Mouse (Mus musculus): ENCODE measurements around the gene Pld3.

Pld3 gene

DNA sequence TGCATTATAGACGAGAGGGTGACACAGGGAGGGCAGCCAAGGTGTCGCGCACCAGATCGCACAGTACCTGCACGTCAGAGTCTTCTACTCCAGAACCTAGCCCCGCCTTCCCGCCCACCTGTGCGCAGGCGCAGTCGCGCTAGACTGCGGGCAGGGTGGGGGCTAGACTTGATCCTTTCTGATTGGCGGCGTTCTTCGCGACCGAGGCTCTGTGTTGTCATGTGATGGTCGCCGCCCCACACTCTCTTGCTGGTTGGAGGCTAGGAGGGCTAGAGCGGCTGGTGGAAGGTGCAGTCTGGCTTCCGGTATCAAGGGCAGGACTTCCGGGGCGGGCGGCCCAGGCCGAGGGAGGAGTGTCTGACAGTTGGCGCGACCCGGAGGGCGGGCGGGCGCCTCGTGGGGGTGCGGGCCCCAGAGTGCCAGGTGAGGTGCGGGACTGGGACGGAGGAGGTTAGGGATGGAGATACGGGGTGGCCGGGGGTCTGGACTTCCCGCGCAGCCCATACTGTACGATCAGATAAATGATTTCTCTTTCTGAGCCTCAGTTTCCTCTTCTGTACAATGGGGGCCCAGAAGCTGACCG is at the start of gene Pld3, which contains the start of gene 2310022A10Rik:
Pld3 (minus strand) TSS at position 288 of the 583 bp plus-strand sequence.
2310022A10Rik (plus strand) TSS at position 303 of the 583 bp plus-strand sequence.
- DNase-seq (ENCODE audit: low spot score): peak; percentile 92

DNA sequence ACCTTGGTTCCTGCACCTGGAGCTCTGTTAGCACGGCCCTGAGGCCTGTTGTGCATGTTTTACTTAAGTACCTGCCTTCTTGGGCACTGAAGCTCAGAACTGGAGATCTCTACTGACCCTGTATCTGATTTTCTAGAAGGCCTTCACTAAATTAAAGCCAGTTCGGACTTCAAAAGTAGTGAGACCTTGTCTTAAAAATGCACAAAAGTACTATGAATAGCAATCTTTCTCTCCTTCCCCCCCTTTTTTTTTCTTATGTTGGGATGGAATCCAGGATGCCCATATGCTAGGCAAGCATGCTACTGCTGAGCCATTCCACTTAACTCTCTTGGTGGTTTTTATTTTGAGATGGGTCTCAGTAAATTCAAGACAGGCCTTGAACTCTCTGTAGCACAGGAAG is 49.1 kb upstream of the Pld3 start:
- DNase-seq (ENCODE audit: low spot score): no peak

DNA sequence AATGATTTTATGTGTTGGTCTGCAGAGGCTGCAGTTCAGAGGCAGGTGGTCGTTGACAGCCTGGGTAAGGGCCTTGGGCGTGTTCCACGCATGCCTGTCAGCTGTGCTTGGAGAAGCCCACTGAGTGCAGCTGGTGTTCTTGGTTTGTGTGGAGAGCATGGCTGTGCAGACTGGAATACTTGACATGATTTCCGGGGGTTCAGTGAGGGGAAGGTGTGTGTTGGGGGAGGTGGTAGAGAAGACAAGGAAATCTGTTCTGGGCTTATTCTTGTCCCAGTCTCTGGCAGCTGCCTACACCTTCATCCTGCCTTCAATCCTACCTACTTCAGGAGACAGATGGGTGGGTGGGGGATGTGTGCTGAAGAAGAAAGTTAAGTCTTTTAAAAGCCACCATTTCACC is 48.6 kb upstream of the Pld3 start:
- no peak for DNase-seq (ENCODE audit: low spot score)

DNA sequence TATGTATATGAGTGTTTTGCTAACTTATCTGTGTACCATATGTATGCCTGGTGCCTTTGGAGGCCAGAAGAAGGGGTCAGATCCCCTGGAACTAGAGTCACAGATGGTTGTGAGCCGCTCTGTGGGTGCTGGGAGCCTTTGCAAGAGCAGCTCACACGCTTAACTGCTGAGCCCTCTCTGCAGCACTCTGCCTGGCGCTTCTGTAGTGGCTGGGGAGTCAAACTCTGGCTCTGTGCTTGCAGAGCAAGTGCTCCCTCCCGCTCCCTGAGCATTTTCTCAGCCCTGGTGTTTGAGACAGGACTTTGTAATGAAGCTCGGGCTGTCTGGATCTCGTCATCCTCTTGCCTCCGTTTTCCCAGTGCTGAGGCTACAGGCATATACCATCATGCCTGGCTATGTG is 45.0 kb upstream of the Pld3 start:
- no peak for DNase-seq (ENCODE audit: low spot score)

DNA sequence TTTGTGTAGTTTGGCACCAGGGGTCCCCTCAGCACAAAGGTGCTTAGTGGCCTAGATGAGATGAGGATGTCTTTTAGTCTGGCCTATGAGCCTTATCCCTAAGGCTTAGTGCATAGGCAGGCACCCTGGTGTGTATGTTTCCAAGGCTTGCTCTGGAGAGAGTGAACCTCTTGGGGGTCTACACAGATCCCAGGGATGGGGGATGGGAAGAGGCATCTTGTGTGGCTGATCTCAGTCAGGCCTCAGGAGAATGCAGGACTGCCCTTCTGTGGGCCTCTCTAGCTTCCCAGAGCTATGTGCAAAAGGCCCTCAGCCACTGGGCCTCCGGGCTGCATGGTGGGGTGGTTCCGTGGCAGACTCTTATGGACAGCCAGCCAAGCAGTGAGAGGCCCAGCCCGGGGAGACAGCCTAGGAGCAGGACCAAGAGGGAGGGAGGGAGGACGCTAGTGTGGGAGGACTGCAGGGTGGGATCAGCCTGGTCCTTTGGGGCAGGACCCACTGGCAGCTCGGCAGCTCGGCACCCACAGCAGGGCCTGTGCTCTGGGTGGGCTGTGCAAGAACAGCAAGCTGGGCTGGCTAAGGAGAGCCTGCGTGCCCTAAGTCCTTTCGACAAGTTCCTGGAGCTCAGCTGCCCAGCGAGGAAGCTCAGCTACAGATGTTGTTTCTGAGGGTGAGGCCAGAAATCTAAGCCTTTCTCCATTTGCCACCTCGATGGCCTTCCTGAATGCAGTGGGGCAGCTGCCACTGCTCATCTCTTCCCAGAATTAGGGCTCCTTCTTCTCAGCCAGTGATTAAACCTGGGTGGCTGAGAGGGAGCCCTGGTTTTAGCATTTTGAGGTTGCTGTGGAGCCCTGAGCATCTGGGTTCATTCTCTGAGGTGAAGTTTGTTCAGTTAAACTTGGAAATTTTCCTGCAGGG is 43.8 kb upstream of the Pld3 start:
- DNase-seq (ENCODE audit: low spot score): peak; percentile 42

DNA sequence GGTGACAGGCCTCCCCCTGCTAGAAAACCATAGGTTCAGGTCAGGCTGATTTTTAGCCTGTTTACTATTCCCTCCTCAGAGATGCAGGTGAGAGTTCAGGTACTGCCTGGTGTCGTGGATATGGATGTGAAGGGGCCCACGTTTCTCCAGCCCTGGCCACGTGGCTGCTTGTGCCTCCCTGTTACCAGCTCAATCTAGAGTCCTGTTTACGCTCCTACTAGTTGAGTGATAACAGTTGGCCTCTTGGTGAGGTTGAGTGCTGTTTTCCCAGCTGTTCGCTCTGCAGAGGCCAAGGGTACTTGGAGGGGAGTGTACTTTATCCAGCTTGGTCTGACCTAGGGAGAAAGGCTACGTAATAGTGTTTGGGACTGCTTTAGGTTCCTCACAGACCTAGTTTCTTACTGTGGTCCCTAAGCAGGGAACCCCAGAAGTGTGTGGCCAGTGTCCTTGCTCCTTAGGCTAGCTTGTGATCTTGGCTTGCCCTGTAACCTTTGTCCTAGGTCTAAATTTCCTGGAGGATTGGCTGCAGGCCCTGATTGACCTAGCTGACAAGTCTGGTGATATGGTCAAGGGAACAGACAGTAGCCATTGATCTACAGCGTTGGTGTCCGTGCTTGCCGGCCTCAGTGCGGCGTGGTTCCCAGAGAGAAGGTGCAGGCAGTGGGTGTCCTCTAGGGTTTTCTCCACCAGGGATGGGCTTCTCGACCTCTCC is 40.1 kb upstream of the Pld3 start:
- no peak for DNase-seq (ENCODE audit: low spot score)

DNA sequence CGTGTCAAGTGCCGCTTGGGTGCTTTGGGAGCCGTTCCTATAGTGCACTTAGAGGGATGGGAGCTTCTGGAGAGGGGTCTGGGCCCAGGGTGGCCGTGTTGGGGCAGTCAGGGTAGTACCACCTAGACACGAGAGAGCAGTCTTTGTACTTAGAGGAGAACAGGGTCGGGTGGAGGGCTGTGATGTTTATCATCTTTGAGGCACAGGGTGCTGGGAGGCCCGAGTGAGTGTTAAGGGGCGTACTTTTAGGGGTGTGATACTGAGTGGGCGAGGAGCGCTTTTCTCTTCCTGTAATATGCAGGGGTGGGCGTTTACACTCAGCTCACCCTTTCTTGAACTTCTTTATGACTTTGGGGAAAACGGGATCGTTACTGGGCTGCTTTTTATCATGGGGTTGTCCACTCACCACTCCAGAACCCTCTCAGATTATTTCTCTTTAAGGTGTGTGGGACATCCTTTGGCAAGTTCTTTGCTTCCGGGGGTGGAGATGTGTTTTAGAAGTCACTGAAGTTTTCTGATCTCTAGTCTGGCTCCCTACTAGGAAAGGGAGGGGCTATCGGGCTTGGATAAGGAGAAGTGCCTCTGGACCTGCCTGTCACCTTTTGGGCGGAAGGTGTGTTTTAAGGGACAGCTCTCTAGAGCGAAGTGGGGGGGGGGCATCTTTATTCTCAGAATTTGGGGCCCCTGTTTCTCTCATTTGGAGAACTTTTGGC is 39.4 kb upstream of the Pld3 start:
- DNase-seq (ENCODE audit: low spot score): no peak

DNA sequence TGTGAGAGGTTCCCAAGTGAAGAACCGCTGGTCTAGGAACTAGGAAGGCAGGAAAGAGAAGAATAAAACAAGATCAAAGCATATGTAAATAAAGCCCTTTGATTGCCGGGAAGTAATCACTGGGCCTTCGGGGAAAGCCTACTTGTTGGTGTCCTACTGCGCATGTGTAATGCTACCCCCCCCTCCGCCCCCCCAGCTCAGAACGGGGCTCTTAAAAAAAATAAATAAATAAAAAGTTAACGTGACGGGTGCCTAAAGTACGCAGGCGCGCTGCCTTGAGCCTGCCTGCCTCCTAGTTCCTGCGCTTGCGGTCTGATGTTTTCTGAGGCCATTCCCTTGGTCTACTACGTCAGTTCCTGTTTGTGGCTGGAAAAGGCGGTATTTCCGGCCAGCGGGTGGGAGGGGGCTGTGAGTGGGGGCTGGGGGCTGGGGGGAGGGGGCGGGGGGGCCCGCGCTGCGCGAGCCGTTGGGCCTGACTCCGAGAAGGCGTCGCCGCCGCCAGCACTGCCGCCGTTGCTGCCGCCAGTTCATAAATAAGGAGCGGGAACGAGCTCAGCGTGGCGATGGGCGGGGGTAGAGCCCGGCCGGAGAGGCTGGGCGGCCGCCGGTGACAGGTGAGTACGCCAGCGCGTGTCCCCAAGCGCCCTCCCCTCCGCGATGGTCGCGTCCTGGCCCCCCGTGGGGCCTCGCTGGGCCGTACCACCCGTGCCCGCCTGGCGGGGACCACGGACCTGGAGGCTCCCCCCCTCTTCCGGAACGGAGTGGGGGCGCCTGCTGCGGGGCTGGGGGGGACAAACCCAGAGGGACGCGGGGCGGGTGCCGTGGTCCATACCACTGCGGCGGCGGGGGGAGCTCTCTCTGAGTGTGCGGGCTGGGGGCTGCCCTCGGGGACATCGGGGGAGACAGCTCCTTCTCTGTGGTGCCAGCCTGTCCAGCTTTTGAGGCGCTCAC is 38.5 kb upstream of the Pld3 start, which contains the start of gene Akt2:
Akt2 (plus strand) TSS at position 287 of the 951 bp plus-strand sequence.
- DNase-seq (ENCODE audit: low spot score): peak; percentile 85

DNA sequence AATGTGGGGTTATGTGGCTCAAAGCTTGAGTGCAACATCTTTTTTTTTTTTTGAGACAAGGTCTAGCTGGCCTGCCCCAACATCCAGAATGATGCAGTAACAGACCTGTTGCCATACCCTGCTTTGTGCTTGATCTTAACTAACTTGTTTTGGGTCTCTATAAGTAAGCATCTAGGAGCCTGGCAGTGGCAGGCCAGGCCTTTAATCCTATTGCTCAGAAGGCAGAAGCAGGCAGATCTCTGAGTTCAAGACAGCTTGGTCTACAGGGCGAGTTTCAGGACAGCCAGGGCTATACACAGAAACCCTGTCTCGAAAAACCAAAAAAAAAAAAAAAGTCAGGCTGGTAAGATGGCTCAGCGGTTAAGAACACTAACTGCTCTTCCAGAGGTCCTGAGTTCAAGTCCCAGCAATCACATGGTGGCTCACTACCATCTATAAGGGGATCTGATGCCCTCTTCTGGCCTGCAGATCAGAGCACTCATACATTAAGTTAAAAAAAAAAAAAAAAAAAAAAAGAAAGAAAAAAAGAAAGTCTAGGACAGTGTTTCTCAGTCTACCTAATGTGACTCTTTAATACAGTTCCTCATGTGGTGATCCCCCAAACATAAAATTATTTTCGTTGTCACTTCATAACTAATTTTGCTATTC is 37.7 kb upstream of the Pld3 start:
- DNase-seq (ENCODE audit: low spot score): no peak

DNA sequence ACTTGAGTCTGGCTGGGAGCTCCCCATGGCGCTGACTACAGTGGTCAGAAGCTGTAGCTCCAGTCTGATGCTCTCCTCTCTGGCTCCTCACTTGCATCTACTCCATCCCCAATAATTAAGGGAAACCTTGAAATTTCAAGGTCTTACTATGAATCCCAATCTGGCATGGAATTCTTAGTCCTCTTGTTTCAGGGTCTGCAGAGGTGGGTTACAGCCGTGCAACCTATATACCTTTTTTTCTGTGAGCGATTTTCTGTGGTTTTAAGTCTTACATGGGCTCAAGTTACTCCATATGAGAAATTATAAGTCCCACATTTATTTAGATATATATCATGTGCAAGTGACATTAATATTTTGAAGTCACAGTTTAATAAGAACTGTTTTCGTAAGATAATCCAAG is 37.1 kb upstream of the Pld3 start:
- DNase-seq (ENCODE audit: low spot score): no peak

DNA sequence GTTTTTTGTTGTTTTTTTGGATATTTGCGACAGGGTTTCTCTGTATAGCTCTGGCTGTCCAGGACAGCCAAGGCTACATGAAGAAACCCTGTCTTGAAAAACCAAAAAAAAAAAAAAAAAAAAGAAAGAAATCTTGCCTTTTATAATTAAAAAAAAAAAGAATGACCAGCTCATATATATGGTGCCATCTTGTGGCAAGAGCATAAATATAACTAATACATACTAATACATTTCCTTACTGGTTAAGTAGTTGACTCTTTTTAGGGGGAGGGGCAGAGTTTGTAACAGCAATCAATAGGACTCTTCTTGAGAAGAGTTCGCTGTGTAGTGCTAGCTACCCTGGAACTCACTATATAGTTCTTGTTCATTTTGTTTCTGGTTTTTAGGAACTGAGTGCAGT is 34.7 kb upstream of the Pld3 start:
- DNase-seq (ENCODE audit: low spot score): no peak

DNA sequence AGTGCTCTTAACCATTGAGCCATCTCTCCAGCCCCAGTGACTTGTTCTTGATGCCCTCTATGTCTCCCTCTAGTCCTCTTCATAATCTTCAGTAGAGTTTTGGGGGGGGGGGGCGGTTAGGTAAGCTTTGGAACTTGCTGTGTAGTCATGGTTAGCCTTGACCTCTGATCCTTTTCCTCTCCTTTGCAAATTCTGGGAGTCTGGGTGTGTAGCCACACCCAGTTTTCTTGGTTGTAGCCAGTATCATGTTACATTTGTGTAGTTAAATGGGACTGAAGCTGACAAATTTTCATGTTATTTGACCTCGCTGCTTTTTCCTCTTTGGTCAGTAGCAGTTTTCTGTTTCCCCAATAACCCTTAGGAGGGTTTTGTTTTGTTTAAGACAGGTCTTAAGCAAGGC is 33.8 kb upstream of the Pld3 start:
- DNase-seq (ENCODE audit: low spot score): no peak

DNA sequence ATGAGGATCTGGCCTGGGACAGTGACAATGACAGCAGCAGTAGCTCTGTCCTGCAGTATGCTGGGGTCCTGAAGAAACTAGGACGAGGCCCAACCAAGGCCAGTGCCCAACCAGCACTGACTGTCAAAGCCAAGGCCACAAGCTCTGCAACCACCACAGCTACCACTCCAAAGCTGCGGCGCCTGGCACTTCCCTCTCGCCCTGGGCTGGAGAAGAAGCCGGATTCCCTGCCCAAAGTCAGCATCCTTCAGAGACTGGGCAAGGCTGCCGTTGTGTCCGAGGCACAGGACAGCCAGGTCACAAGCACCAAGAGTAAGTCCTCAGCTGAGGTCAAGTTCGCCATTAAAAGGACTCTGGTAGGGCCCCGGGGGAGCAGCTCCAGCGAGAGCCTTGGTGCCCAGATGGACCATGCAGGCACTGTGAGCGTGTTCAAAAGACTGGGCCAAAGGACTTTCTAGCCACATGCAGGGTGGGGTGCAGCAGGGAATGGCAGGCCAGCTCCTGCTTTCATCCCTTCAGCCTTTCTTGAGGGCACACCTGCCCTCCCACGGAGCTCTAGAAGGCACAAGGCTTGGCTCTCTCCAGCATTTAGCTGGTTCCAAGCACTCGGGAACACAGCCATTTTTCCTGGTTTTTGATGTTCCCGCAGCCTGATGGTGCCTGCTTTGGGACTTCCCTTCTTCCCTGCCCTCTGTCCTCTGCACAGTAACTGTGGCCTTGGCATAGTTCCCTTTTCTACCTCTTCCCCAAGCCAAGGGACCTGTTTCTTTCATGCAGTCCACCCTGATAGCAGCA is 27.6 kb upstream of the Pld3 start:
- DNase-seq (ENCODE audit: low spot score): no peak

DNA sequence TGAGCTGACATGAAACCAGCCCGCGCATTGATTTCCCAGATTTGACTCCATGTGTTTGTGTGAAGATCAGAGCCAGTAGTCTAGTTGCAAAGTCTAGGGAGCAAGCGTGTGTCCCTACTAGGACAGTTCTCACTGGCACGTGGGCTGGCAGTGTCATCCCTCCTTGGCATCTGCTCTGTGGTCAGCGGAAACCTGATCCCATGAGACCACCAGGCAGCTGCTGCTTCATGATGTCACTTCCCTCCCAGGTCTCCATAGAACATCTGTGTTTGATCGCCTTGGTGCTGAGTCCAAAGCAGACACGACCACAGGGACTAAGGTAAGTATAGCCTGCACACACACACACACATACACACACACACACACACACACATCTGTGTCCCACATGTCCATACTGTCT is 25.4 kb upstream of the Pld3 start:
- DNase-seq (ENCODE audit: low spot score): no peak

DNA sequence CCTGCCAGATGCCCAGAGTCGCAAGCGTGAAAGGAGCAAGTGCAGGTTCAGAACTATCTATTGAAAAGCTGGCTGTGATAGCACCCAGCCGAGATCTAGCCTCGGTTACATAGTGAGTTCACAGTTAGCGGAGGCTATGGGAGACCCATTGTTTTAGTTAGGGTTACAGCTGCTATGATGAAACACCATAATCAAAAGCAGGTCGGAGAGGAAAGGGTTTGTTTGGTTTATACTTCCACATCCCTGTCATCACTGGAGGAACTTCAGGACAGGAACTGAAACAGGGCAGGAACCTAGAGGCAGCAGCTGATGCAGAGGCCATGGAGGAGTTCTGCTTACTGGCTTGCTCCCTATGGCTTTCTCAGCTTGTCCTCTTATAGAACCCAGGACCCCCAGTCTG is 24.6 kb upstream of the Pld3 start:
- DNase-seq (ENCODE audit: low spot score): no peak

DNA sequence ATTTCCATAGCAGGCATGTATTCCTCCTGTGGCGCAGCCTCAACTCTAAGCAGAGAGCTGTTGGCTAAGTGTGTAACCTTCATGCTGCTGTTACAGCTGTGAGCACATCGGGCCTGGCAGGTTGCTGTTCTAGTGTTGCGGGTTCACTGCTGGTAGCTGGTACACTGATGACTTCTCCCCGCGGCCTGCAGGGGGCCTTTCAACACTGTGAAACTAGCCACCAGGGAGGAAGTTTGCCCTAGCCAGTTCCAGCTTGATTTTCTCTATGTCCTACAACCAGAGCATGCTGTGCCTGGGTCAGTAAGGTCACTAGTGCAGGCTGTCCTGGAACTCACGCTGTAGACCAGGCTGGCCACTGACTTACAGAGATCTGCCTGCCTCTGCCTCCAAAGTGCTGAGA is 23.9 kb upstream of the Pld3 start:
- DNase-seq (ENCODE audit: low spot score): peak; percentile 36

DNA sequence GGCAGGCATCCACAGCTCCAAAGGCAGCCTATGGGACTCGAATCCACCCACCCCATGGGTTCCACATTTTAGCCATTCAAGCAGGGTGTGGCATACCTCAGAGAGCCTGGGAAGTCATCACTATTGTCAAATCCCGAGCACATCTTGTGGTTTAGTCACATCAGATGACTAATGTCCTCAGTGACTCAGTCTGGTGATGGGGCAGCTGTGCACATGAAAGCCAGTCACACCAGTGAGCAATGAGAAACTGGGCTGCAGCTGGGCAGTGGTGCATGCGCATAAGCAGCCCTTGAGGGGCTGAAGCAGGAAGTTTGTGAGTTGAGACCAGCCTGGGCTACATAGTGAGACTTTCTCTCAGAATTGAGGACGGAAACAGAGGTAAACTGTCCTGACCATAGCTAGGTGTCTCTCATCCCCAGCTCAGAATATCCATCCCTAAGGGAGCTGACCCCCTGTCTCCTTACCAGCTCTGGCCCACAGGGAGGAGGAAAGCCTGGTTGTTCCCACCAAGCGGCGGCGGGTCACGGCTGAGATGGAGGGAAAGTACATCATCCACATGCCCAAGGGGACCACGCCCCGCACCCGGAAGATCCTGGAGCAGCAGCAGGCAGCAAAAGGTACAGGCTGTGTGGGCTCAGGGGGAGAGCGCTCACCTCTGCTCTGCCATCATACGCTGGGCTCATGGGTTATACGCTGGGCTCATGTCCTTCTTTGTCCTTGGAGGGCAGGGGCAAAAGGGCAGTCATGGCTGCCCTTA is 21.3 kb upstream of the Pld3 start:
- DNase-seq (ENCODE audit: low spot score): no peak

DNA sequence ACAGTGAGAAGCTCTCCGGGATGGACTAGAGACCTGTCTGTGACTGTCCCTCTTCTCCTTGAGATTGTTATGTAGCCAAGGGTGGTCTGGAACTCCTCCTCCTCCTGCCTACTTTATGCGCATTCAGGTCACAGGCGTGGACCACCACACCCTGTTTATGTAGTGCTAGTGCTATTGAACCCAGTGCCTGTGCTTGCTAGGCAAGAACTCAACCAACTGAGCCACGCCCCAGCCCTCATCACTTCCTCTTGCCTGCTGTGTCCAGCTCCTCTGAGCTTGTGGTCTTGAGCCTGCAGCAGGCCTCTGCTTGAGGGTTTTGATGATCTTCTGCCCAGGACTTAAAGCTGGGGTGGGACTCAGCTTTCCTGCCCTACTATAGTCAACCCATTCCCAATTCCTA is 19.1 kb upstream of the Pld3 start:
- no peak for DNase-seq (ENCODE audit: low spot score)
